Mouse (Mus musculus) liver, postnatal 0 days (tissue): ENCODE results near the gene Rbfox2.

Experiments used
- CTCF ChIP-seq: sonication (generic); IDR thresholded peaks from 2 replicates; pipeline ENCODE4 v1.5.1; 2016; ENCODE audit warnings: antibody characterized with exemption, low read depth
- EP300 ChIP-seq: IDR thresholded peaks from 2 replicates; pipeline ENCODE4 v1.6.1; 2016; ENCODE audit warnings: antibody characterized with exemption, low read depth, mild to moderate bottlenecking

GRCm38 (mm10) chr15:77323226-77323625 lies 16.4 kb upstream of the Rbfox2 start:
- TF ChIP-seq EP300 (no peak), CTCF (no peak)
